Mouse (Mus musculus) liver, embryonic 14.5 days (tissue): Measurements from ENCODE around the gene Trpc5. TPM values are rescaled to one million over a fixed set of nuclear protein-coding genes. Genes with fewer than 3 reads are reported as not detected.

Experiments used
- ATAC-seq: fragments of 200-750 bp; cut with Nextera tagmentation; 2 replicates; pipeline ENCODE4 v1.8.0; 2017; ENCODE audit warnings: moderate number of reproducible peaks, mild to moderate bottlenecking, moderate library complexity; ENCODE audit not compliant: insufficient read depth
- DNase-seq, 3 experiments: peaks; one replicate each; pipeline ENCODE4 v3.0.0-alpha.2; 2012 to 2013; ENCODE audit warnings: low read depth in 3 of 3, low spot score in 3 of 3
- H3K27ac ChIP-seq: fragments of 300-500 bp; sonication (generic); 2 replicates; pipeline ENCODE4 v1.5.1; 2014; ENCODE audit warnings: moderate library complexity, mild to moderate bottlenecking, control low read depth, inconsistent platforms
- H3K27me3 ChIP-seq: fragments of 300-500 bp; sonication (generic); 2 replicates; pipeline ENCODE4 v1.6.1; 2014; ENCODE audit warnings: mild to moderate bottlenecking, low read length, moderate library complexity; ENCODE audit not compliant: control insufficient read depth, insufficient read depth
- H3K36me3 ChIP-seq: fragments of 300-500 bp; sonication (generic); replicated peaks from 2 replicates; pipeline ENCODE4 v1.6.1; 2014; ENCODE audit warnings: low read depth; ENCODE audit not compliant: control insufficient read depth, insufficient read depth
- H3K4me1 ChIP-seq, 2 experiments: fragments of 200-500 bp in 1 of 2; fragments of 300-500 bp in 1 of 2; sonication (generic) in 1 of 2; replicated peaks; 2 replicates each; pipeline ENCODE4 v1.6.1; 2012 to 2014; ENCODE audit warnings: antibody characterized with exemption in 1 of 2, inconsistent platforms in 1 of 2, low read length in 1 of 2; ENCODE audit not compliant: control insufficient read depth in 2 of 2, insufficient read depth in 2 of 2
- H3K4me2 ChIP-seq: fragments of 300-500 bp; sonication (generic); 2 replicates; pipeline ENCODE4 v1.6.1; 2014; ENCODE audit warnings: low read depth, mild to moderate bottlenecking, control low read depth, moderate library complexity
- H3K4me3 ChIP-seq, 2 experiments: fragments of 200-500 bp in 1 of 2; fragments of 300-500 bp in 1 of 2; sonication (generic) in 1 of 2; 2 replicates each; pipeline ENCODE4 v1.5.1; 2012 to 2014; ENCODE audit warnings: low read depth in 2 of 2, low read length in 2 of 2, mild to moderate bottlenecking in 2 of 2, control low read depth in 1 of 2, inconsistent platforms in 1 of 2, moderate library complexity in 1 of 2; ENCODE audit not compliant: insufficient read depth in 1 of 2
- H3K9ac ChIP-seq: fragments of 300-500 bp; sonication (generic); replicated peaks from 2 replicates; pipeline ENCODE4 v1.6.1; 2014; ENCODE audit warnings: mild to moderate bottlenecking, control low read depth, moderate library complexity
- H3K9me3 ChIP-seq: fragments of 300-500 bp; sonication (generic); 2 replicates; pipeline ENCODE4 v1.6.1; 2016; ENCODE audit warnings: low read length, mixed read lengths; ENCODE audit not compliant: control insufficient read depth
- CTCF ChIP-seq: IDR thresholded peaks from 2 replicates; pipeline ENCODE4 v1.5.1; 2016; ENCODE audit warnings: antibody characterized with exemption, low read depth, control low read depth
- EP300 ChIP-seq: IDR thresholded peaks from 2 replicates; pipeline ENCODE4 v1.6.1; 2016; ENCODE audit warnings: antibody characterized with exemption, low read depth
- whole genome bisulfite sequencing: fragments of 180-500 bp; shearing (Covaris S2); extraction: QIAGEN DNeasy Blood & Tissue Kit; methylation state at CpG from one replicate; pipeline ENCODE4 v1.1.7; 2014; ENCODE audit not compliant: insufficient replicate concordance; 5-methylcytosine and 5-hydroxymethylcytosine counted together
- polyA plus RNA-seq, 2 experiments: library from polyadenylated mRNA; depleted of rRNA in 1 of 2; stranded (reverse) in 1 of 2; unstranded in 1 of 2; fragments of >200 nt; fragmentation: Nextera tagmentation in 1 of 2; extraction: Ambion mirVana in 1 of 2; gene quantifications; 2 replicates each; pipeline versions ENCODE4 v1.2.1 to v1.2.3; 2012 to 2014

Gene Trpc5
- polyA plus RNA-seq, 2 experiments, result 0.04 TPM; not detected in 1

- no peak for DNase-seq
These were observed 349.6 kb downstream of the Trpc5 start for GRCm38 (mm10) chrX:144338355-144338754.

GRCm38 (mm10) chrX:144337938-144338337, 350.0 kb downstream of the Trpc5 start:
- H3K4me3 ChIP-seq, result no peak overlapping the region

More at GRCm38 (mm10) chrX:144338355-144338754, 349.6 kb downstream of the Trpc5 start:
- Histone ChIP-seq H3K27me3 (no peaks in the 10 kb centered on the region), H3K9me3 (no peaks in the 10 kb centered on the region), H3K4me3 (no peak overlapping the region), H3K4me2 (no peak overlapping the region), H3K9ac (no peak overlapping the region), H3K27ac (no peak overlapping the region), H3K36me3 (no peaks in the 10 kb centered on the region), H3K4me1 (no peaks in the 10 kb centered on the region)
- no peak for TF ChIP-seq CTCF
- TF ChIP-seq EP300, result no peak
- no peak for ATAC-seq

GRCm38 (mm10) chrX:144335332-144336015, 352.5 kb downstream of the Trpc5 start:
- ATAC-seq, result no peak

More at GRCm38 (mm10) chrX:144337938-144338337, 350.0 kb downstream of the Trpc5 start:
- no peaks in the 10 kb centered on the region for H3K4me1 ChIP-seq
- H3K9ac ChIP-seq, result no peak overlapping the region
- TF ChIP-seq CTCF (no peak), EP300 (no peak)
- DNase-seq (no peak), ATAC-seq (no peak)
- H3K27ac ChIP-seq, result no peak overlapping the region
- H3K36me3 ChIP-seq, result no peaks in the 10 kb centered on the region
- H3K4me2 ChIP-seq, result no peak overlapping the region
- H3K27me3 ChIP-seq, result no peaks in the 10 kb centered on the region
- H3K9me3 ChIP-seq, result no peaks in the 10 kb centered on the region

More at GRCm38 (mm10) chrX:144335332-144336015, 352.5 kb downstream of the Trpc5 start:
- TF ChIP-seq CTCF (no peak), EP300 (no peak)
- Histone ChIP-seq H3K9ac (no peak overlapping the region), H3K4me1 (no peaks in the 10 kb centered on the region), H3K27me3 (no peaks in the 10 kb centered on the region), H3K4me3 (no peak overlapping the region), H3K4me2 (no peak overlapping the region), H3K9me3 (no peaks in the 10 kb centered on the region), H3K36me3 (no peaks in the 10 kb centered on the region), H3K27ac (no peak overlapping the region)
- DNase-seq, result no peak
- 65% methylated on average over 8 of the region's 8 CpGs for WGBS

Other genes with a start within 250 kb of the Trpc5 start
- gene Trpc5os, start 231.6 kb downstream of the Trpc5 start, polyA plus RNA-seq (2012; rRNA removed), result 0.01 TPM in 2 replicates
- not detected in 2 replicates for gene Trpc5os, start 231.6 kb downstream of the Trpc5 start, polyA plus RNA-seq (2014; fragmentation: Nextera tagmentation; extraction: Ambion mirVana)
- gene Rtl4, start 727 bp upstream of the Trpc5 start, polyA plus RNA-seq (2012; rRNA removed), result 0.21 and 0.26 TPM in 2 replicates
- gene Rtl4, start 727 bp upstream of the Trpc5 start, polyA plus RNA-seq (2014; fragmentation: Nextera tagmentation; extraction: Ambion mirVana), result 0.69 and 0.81 TPM in 2 replicates